Mouse (Mus musculus): Measurements from ENCODE around the gene Hltf. TPM values are rescaled to one million over a fixed set of nuclear protein-coding genes. Genes with fewer than 3 reads are reported as not detected.

The Hltf gene
- total RNA-seq, 2 experiments from 2014 or later, result 5.2 to 7.5 TPM

DNA sequence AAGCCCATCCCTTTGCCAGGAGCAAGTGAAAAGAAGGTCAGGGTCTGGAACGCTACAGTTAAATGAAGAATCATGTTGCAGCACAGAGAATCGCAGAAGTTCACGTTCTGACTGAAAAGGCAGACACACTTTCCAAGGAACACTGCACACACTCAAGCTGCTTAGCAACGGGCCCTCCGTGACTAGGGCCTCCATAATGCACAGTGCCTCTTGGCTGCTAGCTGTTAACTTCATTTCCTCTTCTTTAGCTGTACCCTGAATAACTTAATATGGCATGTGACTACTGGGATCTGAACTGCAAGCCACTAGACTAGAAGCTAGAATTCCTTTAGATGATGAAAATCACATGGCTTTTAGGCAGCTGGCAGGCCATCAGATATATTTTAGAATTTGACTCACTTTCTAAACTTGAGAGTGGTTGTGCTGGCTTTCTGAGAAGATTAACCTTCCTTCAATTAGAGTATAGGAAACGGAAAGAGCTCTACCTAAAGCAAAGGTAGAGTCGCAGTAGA is 89.3 kb downstream of the Hltf start:
- DNase-seq, result no peak

DNA sequence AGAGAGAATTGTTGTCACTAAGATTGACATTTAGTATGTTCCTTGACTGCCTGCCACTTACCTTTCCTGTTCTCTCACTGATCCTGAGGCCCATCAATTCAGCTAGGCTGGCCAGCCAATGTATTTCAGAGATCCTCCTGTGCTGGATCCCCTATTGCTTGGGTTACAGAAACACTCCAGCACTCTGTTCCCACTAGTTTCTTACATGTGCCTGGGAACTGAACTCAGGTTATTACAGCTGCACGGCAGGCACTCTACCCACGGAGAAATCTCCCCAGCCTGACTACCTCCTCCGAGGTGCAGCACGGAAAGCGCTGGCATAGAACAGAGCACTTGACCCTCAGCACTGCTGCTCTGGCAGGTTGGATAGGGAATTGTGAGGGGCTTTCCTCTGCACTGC is 90.0 kb downstream of the Hltf start:
- no peak for DNase-seq

- DNase-seq, result no peak
These were observed 92.9 kb downstream of the Hltf start for GRCm38 (mm10) chr3:20150511-20150910.

- DNase-seq, result no peak
These were observed 94.0 kb downstream of the Hltf start for GRCm38 (mm10) chr3:20151651-20152050.

DNA sequence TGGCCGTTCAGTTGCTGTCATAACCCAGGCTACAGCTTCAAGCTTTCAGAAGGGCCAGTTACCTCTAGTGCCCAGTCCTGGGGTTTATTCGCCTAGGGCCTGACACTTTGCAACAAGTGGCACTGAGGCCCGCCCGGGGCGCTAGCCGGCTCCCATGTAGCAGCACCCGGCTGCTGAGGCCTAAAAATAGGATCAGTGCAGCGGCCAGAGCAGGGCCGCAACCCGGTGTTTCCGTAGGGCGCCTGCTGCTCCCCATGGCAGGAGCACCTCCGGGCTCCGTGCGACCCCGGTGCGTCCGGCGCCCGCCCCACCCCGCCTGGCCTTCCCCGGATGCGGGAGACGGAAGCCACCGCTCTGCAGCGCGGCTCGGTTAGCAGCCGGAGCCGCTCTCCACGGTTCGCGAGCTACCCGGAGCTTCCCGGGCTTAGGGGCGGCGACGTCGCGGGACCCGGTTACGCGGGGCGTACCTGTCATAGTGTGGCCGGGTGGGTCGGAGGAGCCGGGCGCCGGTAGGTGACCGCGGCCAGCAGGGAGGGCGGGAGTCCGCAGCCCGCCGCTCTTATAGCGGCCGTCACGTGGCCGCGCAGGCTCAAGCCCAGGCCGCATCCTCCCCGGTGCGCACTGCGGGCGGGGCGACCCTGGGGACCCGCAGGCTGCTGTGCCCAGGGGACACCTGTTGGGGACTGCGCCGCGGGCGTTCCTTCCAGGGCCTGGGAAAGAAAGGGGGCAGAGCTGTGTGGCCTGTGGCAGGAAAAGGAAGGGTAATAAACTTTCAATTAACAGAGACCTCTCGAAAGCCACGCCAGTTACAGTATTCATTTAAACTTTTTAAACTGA is 97.1 kb downstream of the Hltf start, which contains the start of gene Gyg:
Gene Gyg, minus strand, starts transcription at position 787 of the 837 bp plus-strand sequence.
- peak; percentile 65 for DNase-seq

DNA sequence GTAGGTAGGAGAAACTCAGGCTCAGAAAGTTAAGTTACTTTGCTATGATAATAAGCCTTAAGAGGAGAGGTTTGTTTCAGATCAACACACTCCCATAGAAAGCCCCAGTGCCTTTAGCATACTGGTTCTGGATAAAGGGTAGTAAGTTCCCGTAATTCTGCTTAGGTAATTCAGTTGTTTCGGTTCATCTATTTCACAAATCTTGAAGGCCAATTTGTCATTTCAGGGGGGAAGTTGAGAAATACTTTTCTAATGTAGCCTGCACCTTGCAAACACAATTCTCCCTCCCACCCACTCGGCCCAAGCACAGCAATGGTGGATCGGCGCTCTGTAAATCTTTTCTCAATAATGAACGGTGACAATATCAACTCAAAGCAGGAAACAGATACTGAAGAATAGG is 97.9 kb downstream of the Hltf start:
- DNase-seq, result no peak

DNA sequence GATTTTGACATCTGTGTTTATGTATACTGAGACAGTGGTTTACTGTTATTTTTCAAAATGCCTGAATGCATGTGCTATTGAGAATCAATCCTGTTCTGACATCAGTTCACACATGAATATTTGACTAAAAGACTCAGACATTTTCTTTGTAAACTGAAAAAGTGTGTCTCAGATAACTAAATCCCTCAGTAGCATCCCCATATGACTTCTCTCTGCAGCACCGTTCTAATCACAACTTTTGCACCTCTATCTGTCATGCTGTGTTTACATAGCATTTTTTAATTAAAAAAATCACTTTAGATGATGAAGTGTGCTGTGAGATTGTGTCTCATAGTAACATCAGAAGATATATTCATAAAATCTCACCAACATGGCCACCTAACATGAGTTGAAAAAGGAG is 109.9 kb downstream of the Hltf start:
- no peak for DNase-seq

Other genes starting within 250 kb of the Hltf start
- 10 to 100 TPM in 1 of 2 experiments, 1 to 10 TPM in 1; 6.3 to 11.4 TPM for gene Cp, start 100.8 kb upstream of the Hltf start, total RNA-seq (2021)
- gene Hps3, start 22.5 kb upstream of the Hltf start, total RNA-seq (2021), result 1 to 10 TPM; 4.4 to 5.6 TPM
- gene Gyg, start 97.5 kb downstream of the Hltf start, total RNA-seq (2021), result 100 to 1,000 TPM; 142 to 157 TPM
- gene Cpa3, start 184.4 kb downstream of the Hltf start, total RNA-seq (2021), result 10 to 100 TPM; 14.1 to 14.5 TPM
- under 1 TPM; 0.12 to 0.16 TPM for gene Cpb1, start 217.9 kb downstream of the Hltf start, total RNA-seq (2021)